Mouse (Mus musculus) CH12.LX (cell line): ENCODE measurements around the gene Cnn2. TPM values are rescaled to one million over a fixed set of nuclear protein-coding genes. Genes with fewer than 3 reads are reported as not detected.

ENCODE experiments used
- DNase-seq: peaks from one replicate; pipeline ENCODE4 v3.0.0-alpha.2; 2013; ENCODE audit errors: extremely low read depth
- H3K27ac ChIP-seq: 2 replicates; pipeline ENCODE4 v1.5.1; 2012; ENCODE audit warnings: low read depth, mild to moderate bottlenecking, control low read depth, moderate library complexity; ENCODE audit not compliant: insufficient read depth
- H3K27me3 ChIP-seq: replicated peaks from 2 replicates; pipeline ENCODE3; 2012; ENCODE audit warnings: inconsistent platforms
- H3K36me3 ChIP-seq, 2 experiments: replicated peaks in 1 of 2; 2 replicates each; pipeline versions ENCODE3 to v1.6.1; 2012; ENCODE audit warnings: inconsistent platforms in 1 of 2, low read length in 1 of 2, mild to moderate bottlenecking in 1 of 2, mixed read lengths in 1 of 2, moderate library complexity in 1 of 2; ENCODE audit not compliant: control insufficient read depth in 1 of 2, insufficient read depth in 1 of 2
- H3K4me1 ChIP-seq, 2 experiments: 2 replicates each; pipeline ENCODE4 v1.6.1; 2012; ENCODE audit warnings: inconsistent platforms in 1 of 2, moderate library complexity in 1 of 2; ENCODE audit not compliant: insufficient read depth in 2 of 2, control insufficient read depth in 1 of 2
- H3K4me2 ChIP-seq: 2 replicates; pipeline ENCODE4 v1.6.1; 2012; ENCODE audit warnings: low read depth, mild to moderate bottlenecking, control low read depth; ENCODE audit not compliant: poor library complexity, insufficient read depth, severe bottlenecking
- H3K4me3 ChIP-seq, 3 experiments: fragments of 150-350 bp in 1 of 3; sonication (generic) in 1 of 3; replicated peaks in 1 of 3; 2 replicates each; pipeline versions ENCODE3 to v1.5.1; 2011 to 2012; ENCODE audit warnings: low read depth in 2 of 3, low read length in 2 of 3, mild to moderate bottlenecking in 2 of 3, moderate library complexity in 2 of 3, control low read depth in 1 of 3, improper control_type of control experiment in 1 of 3, inconsistent platforms in 1 of 3, mixed read lengths in 1 of 3; ENCODE audit not compliant: poor library complexity in 1 of 3
- H3K79me2 ChIP-seq: replicated peaks from 2 replicates; pipeline ENCODE4 v1.6.1; 2012; ENCODE audit warnings: mild to moderate bottlenecking, moderate library complexity; ENCODE audit not compliant: control insufficient read depth, poor library complexity, insufficient read depth, severe bottlenecking; ENCODE audit errors: extremely low read depth
- H3K9ac ChIP-seq: 2 replicates; pipeline ENCODE4 v1.6.1; 2012; ENCODE audit warnings: low read depth, mild to moderate bottlenecking, control low read depth, moderate library complexity; ENCODE audit not compliant: insufficient read depth
- H3K9me3 ChIP-seq: replicated peaks from 2 replicates; pipeline ENCODE3; 2012; ENCODE audit warnings: low read length, inconsistent platforms, mixed read lengths
- BHLHE40 ChIP-seq: IDR thresholded peaks from 2 replicates; pipeline ENCODE4 v1.6.1; 2011; ENCODE audit warnings: mild to moderate bottlenecking, low read depth, low read length, improper control_type of control experiment
- ETS1 ChIP-seq: conservative IDR thresholded peaks from 2 replicates; pipeline ENCODE4 v1.6.1; 2012; ENCODE audit warnings: low read depth, mild to moderate bottlenecking, inconsistent platforms, low read length, improper control_type of control experiment, moderate library complexity
- GABPA ChIP-seq: IDR thresholded peaks from 2 replicates; pipeline ENCODE4 v1.6.1; 2012; ENCODE audit warnings: low read depth, low read length, improper control_type of control experiment, inconsistent platforms; ENCODE audit not compliant: insufficient replicate concordance
- HCFC1 ChIP-seq: IDR thresholded peaks from 2 replicates; pipeline ENCODE4 v1.6.1; 2012; ENCODE audit warnings: low read depth, mild to moderate bottlenecking, inconsistent platforms, low read length, improper control_type of control experiment
- IRF4 ChIP-seq: IDR thresholded peaks from 2 replicates; pipeline ENCODE4 v1.6.1; 2014; ENCODE audit warnings: low read depth, mild to moderate bottlenecking, inconsistent platforms, low read length, improper control_type of control experiment
- JUND ChIP-seq: conservative IDR thresholded peaks from 2 replicates; pipeline ENCODE4 v1.6.1; 2011; ENCODE audit warnings: low read depth, low read length, improper control_type of control experiment
- KAT2A ChIP-seq: IDR thresholded peaks from 2 replicates; pipeline ENCODE4 v1.6.1; 2012; ENCODE audit warnings: low read length, improper control_type of control experiment, inconsistent platforms; ENCODE audit not compliant: insufficient replicate concordance
- MAFK ChIP-seq: IDR thresholded peaks from 2 replicates; pipeline ENCODE4 v1.6.1; 2011; ENCODE audit warnings: low read length, improper control_type of control experiment; ENCODE audit not compliant: insufficient replicate concordance
- MAX ChIP-seq: IDR thresholded peaks from 2 replicates; pipeline ENCODE4 v1.6.1; 2011; ENCODE audit warnings: low read length, improper control_type of control experiment
- MEF2A ChIP-seq: IDR thresholded peaks from 2 replicates; pipeline ENCODE4 v1.6.1; 2014; ENCODE audit warnings: low read depth, mild to moderate bottlenecking, inconsistent platforms, low read length, improper control_type of control experiment, borderline replicate concordance
- MXI1 ChIP-seq: IDR thresholded peaks from 2 replicates; pipeline ENCODE4 v1.6.1; 2011; ENCODE audit warnings: mild to moderate bottlenecking, low read depth, low read length, improper control_type of control experiment
- NELFE ChIP-seq: IDR thresholded peaks from 2 replicates; pipeline ENCODE4 v1.6.1; 2011; ENCODE audit warnings: low read depth, low read length, improper control_type of control experiment
- RCOR1 ChIP-seq: conservative IDR thresholded peaks from 2 replicates; pipeline ENCODE4 v1.6.1; 2012; ENCODE audit warnings: low read depth, mild to moderate bottlenecking, inconsistent platforms, low read length, improper control_type of control experiment
- SIN3A ChIP-seq: IDR thresholded peaks from 2 replicates; pipeline ENCODE4 v1.6.1; 2012; ENCODE audit warnings: low read length, improper control_type of control experiment, inconsistent platforms
- SMC3 ChIP-seq: IDR thresholded peaks from 2 replicates; pipeline ENCODE4 v1.6.1; 2011; ENCODE audit warnings: low read depth, low read length, improper control_type of control experiment
- TBP ChIP-seq: conservative IDR thresholded peaks from 2 replicates; pipeline ENCODE4 v1.6.1; 2011; ENCODE audit warnings: low read depth, low read length, improper control_type of control experiment
- TCF12 ChIP-seq: IDR thresholded peaks from 2 replicates; pipeline ENCODE4 v1.6.1; 2014; ENCODE audit warnings: low read depth, mild to moderate bottlenecking, inconsistent platforms, low read length, improper control_type of control experiment
- USF1 ChIP-seq: IDR thresholded peaks from 2 replicates; pipeline ENCODE4 v1.6.1; 2014; ENCODE audit warnings: low read depth, mild to moderate bottlenecking, inconsistent platforms, low read length, improper control_type of control experiment
- USF2 ChIP-seq: conservative IDR thresholded peaks from 2 replicates; pipeline ENCODE4 v1.6.1; 2011; ENCODE audit warnings: low read depth, low read length, improper control_type of control experiment
- ZC3H11A ChIP-seq: IDR thresholded peaks from 2 replicates; pipeline ENCODE4 v1.6.1; 2012; ENCODE audit warnings: low read depth, mild to moderate bottlenecking, inconsistent platforms, low read length, improper control_type of control experiment
- ZKSCAN1 ChIP-seq: IDR thresholded peaks from 2 replicates; pipeline ENCODE4 v1.6.1; 2012; ENCODE audit warnings: low read depth, inconsistent platforms, low read length, improper control_type of control experiment, borderline replicate concordance
- ZMIZ1 ChIP-seq: IDR thresholded peaks from 2 replicates; pipeline ENCODE4 v1.6.1; 2012; ENCODE audit warnings: low read depth, mild to moderate bottlenecking, inconsistent platforms, low read length, improper control_type of control experiment
- dilution Hi-C: fragments of 300-500 bp; cut with MboI; formaldehyde crosslinking; loops from 2 replicates; pipeline ENCODE4 v1.14.3; 2020; ENCODE audit warnings: low sequenced_read_pairs; ENCODE audit not compliant: extremely low pct_unique_long_range_greater_than_20kb, extremely low pct_ligation_motif_present
- in situ Hi-C: fragments of 300-500 bp; cut with MboI; formaldehyde crosslinking; loops from 3 replicates; pipeline ENCODE4 v1.14.3; 2019; ENCODE audit warnings: low sequenced_read_pairs, low pct_ligation_motif_present, low pct_unique_long_range_greater_than_20kb, mixed read lengths
- polyA plus RNA-seq: library from polyadenylated mRNA; unstranded; fragments of >175 nt; gene quantifications from 2 replicates; pipeline ENCODE4 v1.2.1, GENCODE M21; 2012; ENCODE audit warnings: low read depth; ENCODE audit not compliant: insufficient read length
- total RNA-seq, 2 experiments: library from RNA; depleted of rRNA; stranded (reverse); fragments of 300-350 nt in 1 of 2; fragments of >200 nt in 1 of 2; gene quantifications; 2 replicates each; pipeline ENCODE4 v1.2.3; 2012 to 2014

Cnn2 gene
- total and polyA plus RNA-seq, 3 experiments: 26.9 to 62.7 (median 49.0) TPM

DNA sequence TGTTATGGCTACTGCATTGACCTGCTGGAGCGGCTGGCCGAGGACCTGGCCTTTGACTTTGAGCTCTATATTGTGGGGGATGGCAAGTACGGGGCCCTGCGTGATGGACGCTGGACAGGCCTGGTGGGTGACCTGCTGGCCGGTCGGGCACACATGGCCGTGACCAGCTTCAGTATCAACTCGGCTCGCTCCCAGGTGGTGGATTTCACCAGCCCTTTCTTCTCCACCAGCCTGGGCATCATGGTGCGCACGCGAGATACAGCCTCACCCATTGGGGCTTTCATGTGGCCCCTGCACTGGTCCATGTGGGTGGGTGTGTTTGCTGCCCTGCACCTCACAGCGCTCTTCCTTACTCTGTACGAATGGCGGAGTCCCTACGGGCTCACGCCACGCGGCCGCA, 14.3 kb upstream of the Cnn2 start:
- dilution Hi-C loops (no loop called here), in situ Hi-C loops (no loop called here)
- TF ChIP-seq JUND (no peak), HCFC1 (no peak), IRF4 (no peak), ETS1 (no peak), ZKSCAN1 (no peak), BHLHE40 (no peak), ZC3H11A (no peak), USF1 (no peak), SMC3 (no peak), RCOR1 (no peak), USF2 (no peak)
- Histone ChIP-seq H3K4me3 (no peak overlapping the region), H3K79me2 (no peaks in the 10 kb centered on the region), H3K9me3 (peaks cover 17% of the 10 kb centered on the region), H3K36me3 (peaks cover 64 to 90% of the 10 kb centered on the region in 2 experiments), H3K4me1 (no peaks in the 10 kb centered on the region), H3K4me2 (no peak overlapping the region), H3K9ac (no peak overlapping the region), H3K27ac (no peak overlapping the region), H3K27me3 (no peaks in the 10 kb centered on the region)
- no peak for DNase-seq

DNA sequence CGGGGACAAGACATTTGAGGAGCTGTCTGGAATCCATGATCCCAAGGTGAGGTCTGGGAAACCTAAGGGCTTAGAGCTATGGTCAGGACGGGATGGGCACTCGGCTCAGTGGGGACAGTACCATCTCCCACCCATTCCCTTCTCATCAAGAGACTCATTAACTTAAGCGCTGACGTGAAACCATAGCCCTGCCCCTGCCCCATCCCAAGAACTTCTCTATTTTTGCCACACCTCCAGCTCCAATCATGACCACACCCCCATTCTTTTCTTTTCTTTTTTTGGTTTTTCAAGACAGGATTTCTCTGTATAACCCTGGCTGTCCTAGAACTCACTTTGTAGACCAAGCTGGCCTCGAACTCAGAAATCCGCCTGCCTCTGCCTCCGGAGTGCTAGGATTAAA, 13.7 kb upstream of the Cnn2 start:
- dilution Hi-C loops (no loop called here), in situ Hi-C loops (no loop called here)
- peaks cover 17% of the 10 kb centered on the region for H3K9me3 ChIP-seq
- DNase-seq: no peak
- no peak overlapping the region for H3K4me2 ChIP-seq
- H3K9ac ChIP-seq: no peak overlapping the region
- no peaks in the 10 kb centered on the region; the same call in 1 of the 2 replicates for H3K79me2 ChIP-seq
- TF ChIP-seq HCFC1: no peak
- no peak for TF ChIP-seq RCOR1
- H3K4me1 ChIP-seq: peaks cover under 1% of the 10 kb centered on the region in 2 experiments; a peak in 1 of 4 replicates
- no peaks in the 10 kb centered on the region for H3K27me3 ChIP-seq
- no peak overlapping the region for H3K4me3 ChIP-seq
- H3K27ac ChIP-seq: no peak overlapping the region
- H3K36me3 ChIP-seq: peaks cover 67 to 91% of the 10 kb centered on the region in 2 experiments

DNA sequence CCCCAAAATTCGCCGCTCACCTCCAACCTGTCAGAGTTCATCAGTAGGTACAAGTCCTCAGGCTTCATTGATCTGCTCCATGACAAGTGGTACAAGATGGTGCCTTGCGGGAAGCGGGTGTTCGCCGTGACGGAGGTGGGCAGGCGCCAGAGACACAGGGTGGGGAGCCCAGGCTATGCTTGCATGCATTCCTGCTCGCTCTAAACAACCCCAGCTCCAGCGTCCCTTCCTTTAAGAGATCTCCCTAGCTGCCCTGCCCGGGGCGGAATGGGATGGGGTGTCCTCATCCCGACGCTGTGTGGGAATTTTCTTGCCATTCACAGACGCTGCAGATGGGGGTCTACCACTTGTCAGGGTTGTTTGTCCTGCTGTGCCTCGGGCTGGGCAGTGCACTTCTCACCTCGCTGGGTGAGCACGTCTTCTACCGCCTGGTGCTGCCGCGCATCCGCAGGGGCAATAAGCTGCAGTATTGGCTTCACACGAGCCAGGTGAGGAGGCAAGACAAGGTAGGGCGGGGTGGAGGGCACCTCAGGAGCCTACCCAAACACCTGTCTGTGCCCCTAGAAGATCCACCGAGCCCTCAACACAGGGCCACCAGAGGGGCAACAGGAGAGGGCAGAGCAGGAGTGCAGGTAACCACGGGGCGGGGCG, 12.2 kb upstream of the Cnn2 start:
- no peak for DNase-seq
- in situ Hi-C loops (no loop called here), dilution Hi-C loops (no loop called here)
- Histone ChIP-seq H3K36me3 (peaks cover 72 to 95% of the 10 kb centered on the region in 2 experiments), H3K27ac (no peak overlapping the region), H3K79me2 (peaks cover 8% of the 10 kb centered on the region), H3K27me3 (no peaks in the 10 kb centered on the region), H3K4me2 (no peak overlapping the region), H3K4me3 (no peak overlapping the region), H3K9me3 (peaks cover 17% of the 10 kb centered on the region), H3K4me1 (peaks cover 8 to 16% of the 10 kb centered on the region in 2 experiments; a peak in 3 of 4 replicates), H3K9ac (no peak overlapping the region)
- TF ChIP-seq MAFK (no peak), TBP (no peak), MAX (no peak), SMC3 (no peak), USF1 (no peak), ZKSCAN1 (no peak), MXI1 (no peak), MEF2A (no peak), ZMIZ1 (no peak), GABPA (no peak), ETS1 (no peak), KAT2A (no peak), NELFE (no peak), SIN3A (no peak), TCF12 (no peak), BHLHE40 (no peak)
